Mouse (Mus musculus): ENCODE results near the gene Mgst2.
A peak's percentile ranks its signal among the peaks of the same experiment; 100 is the strongest.

The Mgst2 gene

GRCm38 (mm10) chr3:51701281-51701751, 41.2 kb downstream of the Mgst2 start:
- peak; percentile 67 for DNase-seq (ENCODE audit: low read depth, low spot score)

- no peak for DNase-seq (ENCODE audit: low read depth, low spot score)
These were observed 41.8 kb downstream of the Mgst2 start for GRCm38 (mm10) chr3:51701950-51702349.

GRCm38 (mm10) chr3:51702701-51703286, 42.6 kb downstream of the Mgst2 start:
- no peak for DNase-seq (ENCODE audit: low read depth, low spot score)

- DNase-seq (ENCODE audit: low read depth, low spot score), result no peak
These were observed 43.3 kb downstream of the Mgst2 start for GRCm38 (mm10) chr3:51703478-51703877.

- peak; percentile 14 for DNase-seq (ENCODE audit: low read depth, low spot score)
These were observed 45.1 kb downstream of the Mgst2 start for GRCm38 (mm10) chr3:51705220-51705619.

DNA sequence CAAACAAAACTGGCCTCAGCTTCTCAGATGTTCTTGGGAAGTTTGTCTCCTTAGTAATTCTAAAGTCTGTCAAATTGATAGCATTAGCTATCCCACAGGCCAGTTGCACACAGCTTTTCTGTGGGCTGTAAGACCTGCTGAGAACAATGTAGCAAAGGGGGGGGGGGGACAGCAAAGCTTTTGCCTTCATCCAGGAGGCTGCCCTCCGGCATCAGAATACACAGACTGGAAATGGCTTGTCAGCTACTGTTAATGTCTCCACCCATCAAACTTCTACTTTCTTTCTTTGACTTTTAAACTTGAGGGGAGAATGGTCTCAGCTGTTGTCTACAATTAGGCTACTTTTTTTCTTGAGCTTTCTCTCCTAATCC, 48.2 kb downstream of the Mgst2 start:
- DNase-seq (ENCODE audit: low read depth, low spot score), result no peak

DNA sequence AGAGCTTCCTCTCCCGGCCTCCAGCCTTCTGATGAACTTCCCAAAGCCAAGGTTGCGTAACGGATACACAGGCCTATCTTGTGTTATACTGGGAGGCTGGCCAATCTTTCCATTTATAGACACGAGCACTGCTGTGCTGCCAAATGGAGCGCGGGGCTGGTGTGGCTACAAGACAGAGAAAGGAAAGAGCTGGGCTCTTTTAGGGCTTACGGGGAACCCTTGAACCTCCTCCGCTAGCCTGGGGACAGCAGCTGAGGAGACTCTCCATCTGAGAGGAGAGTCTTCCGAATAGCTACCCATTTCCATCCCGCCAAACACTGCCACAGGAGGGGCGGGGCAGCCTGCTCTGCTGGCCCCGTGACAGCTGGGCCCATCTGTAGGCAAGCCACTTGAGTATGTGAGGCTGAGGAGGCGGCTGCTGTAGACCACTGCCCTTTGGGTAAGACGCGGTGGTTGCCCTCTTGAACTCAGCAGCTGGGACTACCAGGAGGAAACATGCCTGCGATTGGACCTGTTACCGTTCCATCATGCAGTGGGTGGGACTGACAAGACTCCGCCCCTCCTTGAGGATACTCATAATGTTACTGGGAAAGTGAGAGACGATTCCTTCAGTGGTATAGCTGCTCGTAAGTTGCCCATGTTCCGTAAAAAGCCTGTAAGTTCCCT, 48.7 kb downstream of the Mgst2 start:
- DNase-seq (ENCODE audit: low read depth, low spot score), result no peak

DNA sequence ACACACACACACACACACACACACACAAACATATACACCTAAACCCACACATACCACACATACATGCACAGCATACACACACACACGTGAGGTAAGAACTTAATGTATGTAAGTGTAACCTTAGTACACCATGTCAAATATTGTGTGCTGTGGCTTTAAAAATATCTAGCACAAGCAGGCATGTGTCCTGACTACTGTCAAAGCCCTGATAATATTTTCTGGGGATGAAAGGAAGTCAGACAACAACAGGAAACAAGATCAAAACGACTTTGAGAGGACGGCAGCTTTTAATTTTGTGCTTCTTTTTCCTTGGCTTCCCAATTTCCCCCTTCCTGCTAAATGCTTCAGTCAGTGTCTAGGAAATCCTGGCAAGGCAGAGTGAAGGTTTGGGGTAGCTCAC, 52.2 kb downstream of the Mgst2 start:
- no peak for DNase-seq (ENCODE audit: low read depth, low spot score)

- DNase-seq (ENCODE audit: low read depth, low spot score), result no peak
These were observed 53.1 kb downstream of the Mgst2 start for GRCm38 (mm10) chr3:51713233-51713632.

DNA sequence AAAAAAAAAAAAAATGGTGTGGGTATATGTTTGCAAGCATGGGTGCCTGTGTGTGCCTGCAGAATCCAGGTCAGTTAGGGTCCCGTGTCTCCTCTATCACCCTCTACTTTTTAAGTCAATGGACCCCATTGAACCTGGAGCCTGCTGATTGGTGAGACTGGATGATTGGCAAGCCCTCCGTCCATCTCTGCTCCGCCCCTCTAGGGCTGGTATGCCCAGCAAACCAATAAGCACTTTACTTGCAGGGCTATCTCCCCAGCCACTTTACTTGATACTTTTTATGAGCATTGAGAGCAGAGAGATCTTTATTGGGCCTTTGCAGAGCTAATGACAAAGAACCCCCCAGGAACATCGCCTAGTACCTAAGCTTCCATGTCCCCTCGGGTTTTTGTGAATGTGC, 54.3 kb downstream of the Mgst2 start:
- DNase-seq (ENCODE audit: low read depth, low spot score), result no peak

DNA sequence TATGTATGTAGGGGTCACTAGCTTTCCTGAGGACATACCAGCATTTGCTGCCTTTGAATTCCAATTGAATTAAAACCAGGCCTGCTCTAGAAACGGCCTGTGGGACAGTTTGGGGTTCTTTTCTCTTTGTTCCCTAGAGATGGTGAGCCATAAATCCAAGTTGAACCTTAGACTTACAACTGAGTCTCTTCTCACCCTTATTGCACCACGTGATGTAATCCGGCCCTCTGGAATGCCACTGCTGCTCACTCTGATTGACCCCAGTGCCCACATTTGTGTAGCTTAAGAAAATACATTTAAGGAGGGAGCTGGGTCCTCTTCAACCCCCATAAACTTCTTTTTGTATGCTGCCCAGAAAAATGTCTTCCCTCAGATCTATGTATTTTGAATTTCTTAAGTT, 57.3 kb downstream of the Mgst2 start:
- DNase-seq (ENCODE audit: low read depth, low spot score), result no peak

DNA sequence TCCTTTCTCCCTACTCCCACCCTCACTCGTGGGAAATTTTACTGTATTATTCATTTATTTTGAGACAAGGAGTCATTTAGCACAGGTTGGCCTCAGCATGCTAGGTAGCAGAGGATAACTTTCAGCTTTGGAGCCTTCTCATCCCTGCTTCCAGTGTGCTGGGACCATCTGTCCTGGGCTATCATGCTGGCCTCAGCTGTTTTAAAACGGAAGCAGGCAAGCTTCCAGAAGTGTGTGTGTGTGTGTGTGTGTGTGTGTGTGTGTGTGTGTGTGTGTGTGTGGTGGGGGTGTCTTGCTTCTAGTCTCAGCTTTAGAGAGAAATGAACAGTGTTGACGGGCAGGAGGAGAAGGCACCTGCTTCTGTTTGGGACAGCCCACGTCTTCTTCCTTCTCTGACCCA, 57.7 kb downstream of the Mgst2 start:
- no peak for DNase-seq (ENCODE audit: low read depth, low spot score)

- DNase-seq (ENCODE audit: low read depth, low spot score), result no peak
These were observed 59.2 kb downstream of the Mgst2 start for GRCm38 (mm10) chr3:51719373-51719772.

DNA sequence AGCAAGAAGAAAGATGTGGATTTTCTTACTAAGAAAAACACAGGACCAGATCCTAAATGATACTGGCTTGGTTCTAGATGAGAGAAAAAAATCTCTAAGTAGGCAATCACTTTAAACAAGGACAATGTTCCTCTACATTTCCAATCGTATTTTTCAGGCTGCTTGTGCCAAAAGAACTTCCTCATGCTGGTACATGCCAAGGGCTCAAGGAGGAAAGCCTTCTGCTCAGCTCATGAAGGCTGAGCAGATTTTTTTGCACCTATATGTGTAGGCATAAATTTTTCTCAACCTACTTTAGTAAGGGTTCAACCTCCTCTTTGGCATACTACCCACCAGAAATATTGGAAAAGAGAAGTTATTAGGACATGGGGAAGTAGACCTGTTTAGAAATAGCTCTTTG, 59.8 kb downstream of the Mgst2 start:
- no peak for DNase-seq (ENCODE audit: low read depth, low spot score)

- no peak for DNase-seq (ENCODE audit: low read depth, low spot score)
These were observed 66.1 kb downstream of the Mgst2 start for GRCm38 (mm10) chr3:51726257-51726656.

DNA sequence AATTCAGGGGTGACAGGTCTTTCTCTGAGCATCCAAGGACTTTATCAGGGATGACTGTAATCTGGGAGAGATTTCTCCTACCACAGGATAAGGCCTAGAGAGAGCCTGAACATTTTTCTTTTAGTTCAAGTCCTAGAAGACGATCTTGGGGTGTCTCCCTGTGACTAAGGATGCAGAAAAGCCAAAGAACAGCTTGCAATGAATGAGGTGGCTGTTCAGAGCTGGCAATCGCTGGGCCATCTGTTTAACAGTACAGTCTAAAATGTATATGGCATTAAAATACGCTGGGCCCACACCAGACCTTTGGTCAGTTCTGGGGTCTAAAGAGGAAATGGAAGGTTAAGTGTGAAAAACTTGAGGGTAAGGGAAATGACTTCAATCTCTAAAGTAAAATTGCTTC, 67.3 kb downstream of the Mgst2 start:
- DNase-seq (ENCODE audit: low read depth, low spot score), result no peak

DNA sequence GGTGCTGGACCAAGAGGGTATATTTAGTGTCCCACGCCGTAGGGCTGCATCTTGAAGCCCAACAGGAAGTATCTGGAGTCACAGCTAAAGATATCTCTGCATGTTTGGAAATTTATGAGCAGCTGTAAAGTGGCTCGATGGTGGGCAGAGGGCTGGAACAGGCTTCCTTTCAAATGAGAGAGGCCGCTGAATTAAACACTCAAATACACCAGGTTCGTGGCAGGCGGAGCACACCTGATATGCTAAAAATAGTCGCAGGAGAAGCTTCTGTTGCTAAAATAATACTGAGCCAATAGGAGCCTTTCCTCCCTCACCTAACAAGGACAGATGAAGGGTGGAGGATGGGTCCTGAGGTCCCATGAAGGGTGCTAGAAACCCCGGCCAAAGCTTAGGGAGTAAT, 67.8 kb downstream of the Mgst2 start:
- no peak for DNase-seq (ENCODE audit: low read depth, low spot score)

DNA sequence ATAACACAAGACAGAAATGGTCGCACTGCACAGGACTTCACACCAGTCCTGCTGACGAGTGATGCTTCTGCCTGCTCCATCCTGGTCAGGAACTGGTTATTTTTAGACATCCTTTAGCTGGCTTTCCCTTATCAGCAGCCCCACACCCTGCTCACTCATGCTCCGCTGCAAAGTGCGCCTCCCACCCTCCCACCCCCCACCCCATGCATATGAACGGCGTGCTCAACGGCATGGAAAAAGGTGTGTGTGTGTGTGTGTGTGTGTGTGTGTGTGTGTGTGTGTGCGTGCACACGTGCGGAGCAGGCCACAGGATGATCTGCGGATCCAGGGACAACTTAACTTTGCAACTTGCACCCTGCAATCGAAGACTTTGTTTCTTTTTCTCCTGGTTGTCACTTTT, 68.3 kb downstream of the Mgst2 start:
- no peak for DNase-seq (ENCODE audit: low read depth, low spot score)

DNA sequence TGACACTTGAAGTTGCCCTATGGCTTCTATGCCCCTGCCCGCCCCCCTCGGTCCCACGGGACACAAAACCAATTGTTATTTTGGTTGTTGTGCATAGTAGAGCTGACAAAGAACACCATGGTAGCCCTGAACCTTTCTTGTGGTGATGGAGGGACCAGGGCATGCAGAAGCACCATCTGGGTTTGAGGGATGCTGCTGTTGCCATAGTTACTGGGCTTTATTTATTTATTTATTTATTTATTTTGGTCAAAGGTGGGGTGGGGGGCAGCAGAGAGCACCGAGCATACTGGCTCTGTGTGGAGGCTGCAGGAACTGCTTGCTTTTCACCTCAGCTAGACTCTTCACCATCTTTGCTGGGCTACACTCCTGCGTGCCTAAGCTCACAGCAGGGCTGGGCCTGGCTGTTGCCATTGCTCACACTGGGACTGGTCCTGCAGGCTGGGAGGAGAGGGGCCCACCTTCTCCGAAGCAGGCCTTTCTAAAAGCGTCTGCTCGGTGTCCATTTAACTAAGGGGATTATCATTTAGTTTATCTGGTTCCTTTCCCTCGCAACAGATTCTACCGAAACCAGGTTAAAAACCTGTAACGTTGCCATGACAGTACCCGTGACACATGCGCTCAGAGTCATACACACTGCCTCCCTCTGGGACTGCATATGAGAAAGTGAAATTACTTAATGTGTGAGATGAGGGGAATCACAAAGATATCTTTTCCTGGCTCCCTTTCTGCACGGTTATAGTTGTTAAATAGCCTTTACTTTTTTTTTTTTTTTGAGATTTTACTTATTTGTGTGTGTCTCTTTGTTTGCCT, 69.2 kb downstream of the Mgst2 start:
- DNase-seq (ENCODE audit: low read depth, low spot score), result no peak

DNA sequence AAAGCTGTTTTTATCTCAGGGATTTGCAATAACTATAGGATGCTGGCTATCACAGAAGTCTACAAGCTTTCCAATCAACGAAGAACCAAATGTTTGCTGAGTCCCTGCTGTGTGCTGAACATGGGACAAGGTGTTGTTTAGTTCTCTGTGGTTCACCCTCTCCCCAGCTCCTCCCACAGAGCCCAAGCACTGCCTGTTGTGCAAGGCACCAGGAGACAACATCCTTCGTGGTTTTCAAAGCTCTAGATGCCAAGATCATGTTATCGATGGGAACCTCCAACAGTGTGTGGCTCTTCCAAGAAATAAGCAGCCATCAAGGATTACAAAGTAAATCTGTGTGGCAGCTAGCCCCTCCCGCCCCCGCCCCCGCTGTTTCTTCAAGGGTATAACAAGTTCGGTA, 70.5 kb downstream of the Mgst2 start:
- no peak for DNase-seq (ENCODE audit: low read depth, low spot score)

DNA sequence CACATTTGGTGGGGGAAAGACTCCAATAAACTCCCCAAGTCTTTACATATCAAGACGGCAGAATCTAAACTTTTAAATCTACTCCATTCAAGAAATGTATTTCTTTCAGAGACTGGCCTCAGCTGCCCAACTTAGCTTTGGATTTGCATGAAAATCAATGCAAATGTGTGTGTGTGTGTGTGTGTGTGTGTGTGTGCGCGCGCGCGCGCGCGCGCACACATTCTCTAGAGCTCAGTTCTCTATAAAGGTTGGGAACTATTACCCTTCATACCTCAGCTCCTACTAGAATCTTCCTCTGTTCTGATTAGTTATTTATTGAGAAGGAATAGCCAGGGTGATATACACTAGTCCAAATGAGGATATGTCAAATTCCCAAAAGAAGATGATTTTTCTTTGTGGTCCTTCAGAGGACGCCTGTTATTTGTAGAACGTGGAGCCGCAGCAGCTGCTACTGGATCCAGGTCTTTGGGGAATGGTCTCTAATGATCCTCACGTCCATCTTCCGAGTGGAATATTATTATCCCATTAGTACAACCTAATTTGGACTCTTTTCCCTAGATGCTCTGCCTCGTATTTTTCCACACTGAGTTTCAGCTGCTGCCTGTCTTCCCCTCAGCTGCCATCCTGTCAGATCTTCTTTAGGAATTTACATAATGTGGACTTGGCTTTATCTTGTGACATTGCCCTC, 71.9 kb downstream of the Mgst2 start:
- DNase-seq (ENCODE audit: low read depth, low spot score), result no peak
